Mouse (Mus musculus) cortical plate, adult 2 months (tissue): Measurements from ENCODE around the gene Dnajc6.

Source experiments
- CTCF ChIP-seq: fragments of 200-500 bp; IDR thresholded peaks from 2 replicates; pipeline ENCODE4 v1.5.1; 2011; ENCODE audit warnings: mild to moderate bottlenecking, control low read depth, low read length; ENCODE audit not compliant: insufficient read depth; ENCODE audit errors: extremely low read depth
- POLR2A ChIP-seq: fragments of 200-500 bp; IDR thresholded peaks from 2 replicates; pipeline ENCODE4 v1.6.1; 2011; ENCODE audit warnings: mild to moderate bottlenecking, low read length, control low read depth; ENCODE audit not compliant: insufficient read depth; ENCODE audit errors: extremely low read depth

DNA sequence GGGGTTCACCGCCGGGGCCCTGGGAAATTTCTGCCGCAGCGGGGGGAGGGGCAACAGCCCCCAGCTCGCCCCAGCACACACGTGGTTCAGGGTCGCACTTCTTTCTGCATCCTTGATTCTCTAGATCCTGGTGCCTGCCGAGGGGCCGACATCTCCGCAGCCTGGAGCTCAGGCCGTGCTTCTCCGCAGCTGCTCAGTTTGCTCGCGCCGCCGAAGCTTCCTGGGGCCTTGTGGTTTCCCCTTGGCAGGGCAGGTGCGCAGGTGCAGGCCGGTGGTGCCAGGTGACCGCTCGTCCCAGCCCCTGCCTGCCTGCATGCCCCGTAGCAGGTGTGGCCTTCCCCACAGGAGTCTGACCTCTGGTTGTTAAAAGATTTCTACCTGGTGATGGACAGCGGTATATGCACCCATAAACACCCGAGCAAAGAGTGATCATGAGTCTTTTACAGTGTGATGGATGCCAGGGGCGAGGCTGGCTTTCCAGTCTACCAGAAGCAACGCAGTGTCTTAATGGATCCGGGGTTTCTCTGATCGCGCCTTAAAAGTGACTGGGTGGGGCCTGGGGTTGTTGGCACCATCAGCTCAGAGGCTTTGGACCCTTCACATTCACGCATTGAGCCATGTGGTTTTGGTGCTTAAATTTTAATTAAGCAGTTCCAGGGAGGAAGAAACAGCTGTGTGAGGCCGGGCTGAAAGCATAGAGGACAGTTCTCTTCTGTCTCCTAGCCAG, 12.6 kb downstream of the Dnajc6 start:
- TF ChIP-seq CTCF (no peak), POLR2A (no peak)
